In the genomic region with DNA sequence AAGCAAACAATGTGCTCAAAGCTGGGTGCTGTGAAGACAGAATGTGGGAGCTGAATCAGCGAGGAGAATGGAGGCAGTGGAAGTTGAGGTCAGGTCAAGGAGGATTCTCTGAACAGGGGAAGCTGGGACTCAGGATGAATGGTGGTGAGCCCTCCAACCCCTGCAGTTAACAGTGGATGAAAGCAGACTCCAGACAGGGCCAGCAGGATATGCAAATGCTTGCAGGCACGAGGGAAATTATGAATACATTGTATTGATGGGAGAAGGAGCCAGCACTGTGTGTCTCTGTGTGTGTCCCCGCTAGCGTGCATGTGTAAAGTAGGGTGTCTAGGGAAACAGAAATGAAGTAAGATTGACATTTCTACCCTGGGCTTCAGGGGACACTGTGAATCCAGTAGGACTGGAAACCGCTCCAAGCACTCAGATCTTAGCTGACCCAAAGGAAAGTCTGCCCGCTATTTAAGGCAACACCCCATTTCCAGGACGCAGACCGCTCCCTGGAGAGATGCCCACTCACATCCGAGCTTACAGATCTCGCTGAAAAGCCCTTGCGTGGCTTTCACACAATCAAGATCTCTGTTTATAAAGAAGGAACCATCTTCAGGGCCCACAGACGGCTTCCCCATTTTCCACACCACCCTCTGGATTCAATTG, we compare ENCODE assay signal across 8 mouse cellular contexts.
DNase-seq lines count a peak whose midpoint lies in the region; ATAC-seq and TF ChIP-seq lines count a peak whose summit lies in the region.

No protein-coding gene starts in this region.

- no peak overlapping the region for H3K4me2 ChIP-seq in neural tube, embryonic 12.5 days (replicated peaks)

- no peaks in the 10 kb centered on the region for H3K9me3 ChIP-seq in neural tube, embryonic 12.5 days

- TF ChIP-seq CTCF in left cerebral cortex, adult 2 months (IDR thresholded peaks at IDR 0.05), result no peak
- no peak for TF ChIP-seq CTCF in embryonic fibroblast, embryonic 13.5 days (IDR thresholded peaks at IDR 0.05; ENCODE audit: borderline replicate concordance, insufficient read depth, low read length)

- H3K4me1 ChIP-seq in embryonic fibroblast, embryonic 13.5 days (ENCODE audit: control insufficient read depth, insufficient read depth, low read length), result peaks cover 13% of the 10 kb centered on the region; the same call in 1 of the 2 replicates
- H3K4me1 ChIP-seq in neural tube, embryonic 12.5 days, result peaks cover 25% of the 10 kb centered on the region

- no peak for TF ChIP-seq POLR2A in embryonic fibroblast, embryonic 13.5 days (IDR thresholded peaks at IDR 0.05; ENCODE audit: low read depth, low read length)

- H3K9ac ChIP-seq in neural tube, embryonic 12.5 days, result no peak overlapping the region

- no peak overlapping the region for H3K4me3 ChIP-seq in left cerebral cortex, adult 2 months
- H3K4me3 ChIP-seq in embryonic fibroblast, embryonic 13.5 days (ENCODE audit: insufficient read depth, low read length), result no peak overlapping the region
- H3K4me3 ChIP-seq in neural tube, embryonic 12.5 days, result no peak overlapping the region

- 51% methylated on average over 12 of the region's 12 CpGs for WGBS in neural tube, embryonic 12.5 days

- no peaks in the 10 kb centered on the region for H3K36me3 ChIP-seq in neural tube, embryonic 12.5 days

- peak; percentile 60; the same call in 1 of the 2 replicates for ATAC-seq in neural tube, embryonic 12.5 days (ENCODE audit: low FRiP score, low read depth)
- no peak for ATAC-seq in monocyte, adult 5-6 weeks (replicated peaks; ENCODE audit: insufficient number of reproducible peaks, low FRiP score, low TSS enrichment, poor library complexity, severe bottlenecking)

- no peak for DNase-seq in left cerebral cortex, adult 2 months (ENCODE audit: extremely low spot score in 1 of 2, low spot score in 2 of 2)
- no peak for DNase-seq in left cerebral cortex, adult 9 months (ENCODE audit: low spot score in 2 of 2)
- DNase-seq in kidney, postnatal 10 days, result peak; percentile 61
- DNase-seq in left cerebral cortex, adult 18-20 months (ENCODE audit: low spot score in 2 of 2), result no peak
- DNase-seq in urinary bladder, postnatal 4 days (ENCODE audit: low spot score in 2 of 2), result no peak

- no peaks in the 10 kb centered on the region for H3K27me3 ChIP-seq in neural tube, embryonic 12.5 days (replicated peaks)

- intact Hi-C loops in left cerebral cortex, adult 2 months (cut with DNase I), result no loop called here

- peak overlapping the region; percentile 28; the same call in 1 of the 2 replicates for H3K27ac ChIP-seq in left cerebral cortex, adult 2 months
- H3K27ac ChIP-seq in embryonic fibroblast, embryonic 13.5 days (ENCODE audit: insufficient read depth, low read length), result 0 out of 2 replicates have a peak overlapping the region, but pooled peaks have one; percentile 17
- H3K27ac ChIP-seq in neural tube, embryonic 12.5 days, result no peak overlapping the region
